Mouse (Mus musculus): ENCODE data around the gene Hsp90ab1. TPM values are rescaled to one million over a fixed set of nuclear protein-coding genes. Genes with fewer than 3 reads are reported as not detected.
A peak's percentile ranks its signal among the peaks of the same experiment; 100 is the strongest.

Gene Hsp90ab1
- polyA plus RNA-seq, 1 experiment = 924 TPM

GRCm38 (mm10) chr17:45557246-45557824 is 15.7 kb downstream of the Hsp90ab1 start:
- H3K4me3 ChIP-seq (replicated peaks; ENCODE audit: insufficient read depth, low read depth, low read length) = peak overlapping the region; percentile 92
- TF ChIP-seq CTCF (IDR thresholded peaks at IDR 0.05; ENCODE audit: borderline replicate concordance, insufficient read depth, low read depth, low read length) (no peak), POLR2A (IDR thresholded peaks at IDR 0.05; ENCODE audit: borderline replicate concordance, insufficient read depth, low read length) (no peak)
- DNase-seq = no peak
- H3K27me3 ChIP-seq (ENCODE audit: control insufficient read depth, insufficient read depth, low read length) = no peaks in the 10 kb centered on the region
- peaks cover 28% of the 10 kb centered on the region for H3K4me1 ChIP-seq (ENCODE audit: control insufficient read depth, insufficient read depth, low read length)
- H3K27ac ChIP-seq (ENCODE audit: insufficient read depth, low read length) = no peak overlapping the region
- WGBS = 56% methylated on average over 7 of the region's 7 CpGs

- DNase-seq = no peak
- no peak overlapping the region for H3K27ac ChIP-seq (ENCODE audit: insufficient read depth, low read length)
- H3K27me3 ChIP-seq (ENCODE audit: control insufficient read depth, insufficient read depth, low read length) = no peaks in the 10 kb centered on the region
- 52% methylated on average over 3 of the region's 3 CpGs for WGBS
- H3K4me1 ChIP-seq (ENCODE audit: control insufficient read depth, insufficient read depth, low read length) = peaks cover 31% of the 10 kb centered on the region
- no peak for TF ChIP-seq CTCF (IDR thresholded peaks at IDR 0.05; ENCODE audit: borderline replicate concordance, insufficient read depth, low read depth, low read length)
- peak overlapping the region; percentile 92 for H3K4me3 ChIP-seq (replicated peaks; ENCODE audit: insufficient read depth, low read depth, low read length)
These were observed 16.4 kb downstream of the Hsp90ab1 start for GRCm38 (mm10) chr17:45556514-45557245.

- 2% methylated on average over 14 of the region's 14 CpGs for WGBS
- Histone ChIP-seq H3K4me3 (replicated peaks; ENCODE audit: insufficient read depth, low read depth, low read length) (peak overlapping the region; percentile 92), H3K27ac (ENCODE audit: insufficient read depth, low read length) (peak overlapping the region; percentile 78; the same call in 1 of the 2 replicates), H3K4me1 (ENCODE audit: control insufficient read depth, insufficient read depth, low read length) (peaks cover 34% of the 10 kb centered on the region), H3K27me3 (ENCODE audit: control insufficient read depth, insufficient read depth, low read length) (no peaks in the 10 kb centered on the region)
- no peak for DNase-seq
- no peak for TF ChIP-seq POLR2A (IDR thresholded peaks at IDR 0.05; ENCODE audit: borderline replicate concordance, insufficient read depth, low read length)
- TF ChIP-seq CTCF (IDR thresholded peaks at IDR 0.05; ENCODE audit: borderline replicate concordance, insufficient read depth, low read depth, low read length) = no peak
These were observed 17.0 kb downstream of the Hsp90ab1 start for GRCm38 (mm10) chr17:45556107-45556489.

GRCm38 (mm10) chr17:45555452-45556106 is 17.5 kb downstream of the Hsp90ab1 start, which contains the start of gene Nfkbie:
TSS of gene Nfkbie (plus strand) at chr17:45555703.
- Histone ChIP-seq H3K4me1 (ENCODE audit: control insufficient read depth, insufficient read depth, low read length) (peaks cover 39% of the 10 kb centered on the region), H3K27me3 (ENCODE audit: control insufficient read depth, insufficient read depth, low read length) (no peaks in the 10 kb centered on the region), H3K4me3 (replicated peaks; ENCODE audit: insufficient read depth, low read depth, low read length) (peak within 1 kb of the TSS; percentile 92), H3K27ac (ENCODE audit: insufficient read depth, low read length) (peak within 1 kb of the TSS; percentile 78)
- DNase-seq = peak; percentile 93 to 94
- under 1% methylated on average over 45 of the region's 45 CpGs for WGBS
- peak; percentile 69; the same call in 1 of the 2 replicates for TF ChIP-seq POLR2A (IDR thresholded peaks at IDR 0.05; ENCODE audit: borderline replicate concordance, insufficient read depth, low read length)
- no peak for TF ChIP-seq CTCF (IDR thresholded peaks at IDR 0.05; ENCODE audit: borderline replicate concordance, insufficient read depth, low read depth, low read length)

GRCm38 (mm10) chr17:45554420-45554819 is 18.7 kb downstream of the Hsp90ab1 start:
- 62% methylated on average over 1 of the region's 1 CpGs for WGBS
- H3K4me1 ChIP-seq (ENCODE audit: control insufficient read depth, insufficient read depth, low read length) = peaks cover 36% of the 10 kb centered on the region
- TF ChIP-seq POLR2A (IDR thresholded peaks at IDR 0.05; ENCODE audit: borderline replicate concordance, insufficient read depth, low read length) (no peak), CTCF (IDR thresholded peaks at IDR 0.05; ENCODE audit: borderline replicate concordance, insufficient read depth, low read depth, low read length) (no peak)
- no peaks in the 10 kb centered on the region for H3K27me3 ChIP-seq (ENCODE audit: control insufficient read depth, insufficient read depth, low read length)
- no peak for DNase-seq
- no peak overlapping the region for H3K27ac ChIP-seq (ENCODE audit: insufficient read depth, low read length)
- H3K4me3 ChIP-seq (replicated peaks; ENCODE audit: insufficient read depth, low read depth, low read length) = no peak overlapping the region

GRCm38 (mm10) chr17:45553065-45553464 is 20.0 kb downstream of the Hsp90ab1 start:
- no peaks in the 10 kb centered on the region for H3K27me3 ChIP-seq (ENCODE audit: control insufficient read depth, insufficient read depth, low read length)
- 90% methylated on average over 3 of the region's 3 CpGs for whole genome bisulfite sequencing
- no peak overlapping the region for H3K27ac ChIP-seq (ENCODE audit: insufficient read depth, low read length)
- H3K4me3 ChIP-seq (replicated peaks; ENCODE audit: insufficient read depth, low read depth, low read length) = no peak overlapping the region
- DNase-seq = no peak
- no peak for TF ChIP-seq CTCF (IDR thresholded peaks at IDR 0.05; ENCODE audit: borderline replicate concordance, insufficient read depth, low read depth, low read length)
- no peak for TF ChIP-seq POLR2A (IDR thresholded peaks at IDR 0.05; ENCODE audit: borderline replicate concordance, insufficient read depth, low read length)
- peaks cover 28% of the 10 kb centered on the region for H3K4me1 ChIP-seq (ENCODE audit: control insufficient read depth, insufficient read depth, low read length)

GRCm38 (mm10) chr17:45551816-45552451 is 21.1 kb downstream of the Hsp90ab1 start:
- DNase-seq = peak; percentile 87 to 94
- Histone ChIP-seq H3K4me3 (replicated peaks; ENCODE audit: insufficient read depth, low read depth, low read length) (no peak overlapping the region), H3K27me3 (ENCODE audit: control insufficient read depth, insufficient read depth, low read length) (no peaks in the 10 kb centered on the region), H3K27ac (ENCODE audit: insufficient read depth, low read length) (no peak overlapping the region), H3K4me1 (ENCODE audit: control insufficient read depth, insufficient read depth, low read length) (peaks cover 18% of the 10 kb centered on the region)
- WGBS = 10% methylated on average over 8 of the region's 8 CpGs
- TF ChIP-seq POLR2A (IDR thresholded peaks at IDR 0.05; ENCODE audit: borderline replicate concordance, insufficient read depth, low read length) = no peak
- peak; percentile 100 for TF ChIP-seq CTCF (IDR thresholded peaks at IDR 0.05; ENCODE audit: borderline replicate concordance, insufficient read depth, low read depth, low read length)

All from cerebellum, adult 2 months (tissue).